Mouse (Mus musculus): ENCODE data around the gene Gm45015. TPM values are rescaled to one million over a fixed set of nuclear protein-coding genes. Genes with fewer than 3 reads are reported as not detected.

Gm45015 gene
- not detected for polyA plus RNA-seq (2014; fragmentation: Illumina TruSeq; extraction: RNeasy Lipid Tissue Mini Kit (QIAGEN cat#74804))

DNA sequence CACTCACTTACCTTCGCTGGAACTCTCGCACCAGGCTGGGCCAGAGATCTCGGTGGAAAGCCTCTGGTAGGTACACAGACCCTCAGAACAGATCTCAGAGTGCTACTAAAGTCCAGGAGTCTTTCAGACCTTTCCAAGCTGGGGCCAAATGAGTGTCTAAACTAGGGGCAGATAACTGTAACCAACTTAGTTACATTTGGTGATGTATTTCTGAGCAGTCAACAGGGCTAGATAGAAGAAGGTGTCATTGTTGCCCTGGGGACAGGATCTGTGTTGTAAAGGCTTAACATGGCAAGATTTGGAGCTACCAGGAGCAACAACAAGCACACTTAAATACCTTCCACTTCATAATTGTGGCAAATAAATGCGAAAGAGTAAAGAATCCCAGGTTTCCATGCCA is at the start of gene Gm45015:
Gm45015 (minus strand) TSS at position 101 of the 400 bp plus-strand sequence.

DNA sequence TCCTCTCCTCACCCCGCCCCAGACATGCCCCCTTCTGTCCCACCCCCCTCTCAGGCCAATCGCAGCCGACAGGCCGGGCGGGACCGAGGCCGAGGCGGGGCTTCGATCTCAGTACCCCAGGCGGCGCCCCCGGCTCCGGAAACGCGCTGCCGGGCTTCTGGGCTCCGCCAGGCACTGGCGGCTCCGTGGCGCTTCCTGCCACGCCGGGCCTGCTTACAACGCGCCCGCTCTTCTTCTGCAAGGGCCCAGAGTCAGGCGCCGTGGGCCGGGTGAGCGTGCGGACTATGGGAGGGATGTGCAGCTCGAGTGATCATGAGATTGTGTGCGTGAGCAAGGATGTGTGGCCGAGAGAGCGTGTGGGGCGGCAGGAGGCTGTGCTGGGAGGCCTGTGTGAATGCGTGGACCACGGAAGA is 5.8 kb upstream of the Gm45015 start, which contains the start of gene Zfp275:
Zfp275 (plus strand) TSS at position 139 of the 413 bp plus-strand sequence.

DNA sequence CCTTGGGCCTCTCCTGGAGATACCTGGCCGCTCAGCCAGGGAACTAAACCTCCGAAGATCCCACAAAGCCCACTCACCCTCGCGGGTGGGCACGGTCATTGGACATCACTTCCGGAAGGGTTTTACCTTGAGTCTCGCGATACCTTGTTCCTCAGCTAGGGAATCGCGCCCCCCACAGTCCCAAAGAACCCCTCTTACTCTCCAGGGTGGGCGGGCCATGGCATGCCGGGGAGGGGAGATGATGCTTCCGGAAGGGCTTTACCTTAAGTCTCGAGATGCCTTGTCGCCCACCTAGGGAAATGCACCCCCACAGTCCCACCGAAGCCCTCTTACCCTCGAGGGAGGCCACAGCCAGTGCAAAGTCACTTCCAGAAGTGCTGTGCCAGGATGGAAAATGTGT is 43.8 kb downstream of the Gm45015 start, which contains the start of the genes Xlr5a and Xlr5c:
Xlr5a (minus strand) TSS at position 101 of the 400 bp plus-strand sequence.
Xlr5c (minus strand) TSS at position 101 of the 400 bp plus-strand sequence.

Other genes with a start within 250 kb of the Gm45015 start
- gene Xlr3a, start 239.7 kb downstream of the Gm45015 start, polyA plus RNA-seq (2014; fragmentation: Illumina TruSeq; extraction: RNeasy Lipid Tissue Mini Kit (QIAGEN cat#74804)): 26.1 TPM
- not detected for gene Gm14685, start 219.8 kb downstream of the Gm45015 start, polyA plus RNA-seq (2014; fragmentation: Illumina TruSeq; extraction: RNeasy Lipid Tissue Mini Kit (QIAGEN cat#74804))
- gene Xlr5b, start 188.0 kb downstream of the Gm45015 start, polyA plus RNA-seq (2014; fragmentation: Illumina TruSeq; extraction: RNeasy Lipid Tissue Mini Kit (QIAGEN cat#74804)): 4.0 TPM
- not detected for gene DXBay18, start 187.4 kb downstream of the Gm45015 start, polyA plus RNA-seq (2014; fragmentation: Illumina TruSeq; extraction: RNeasy Lipid Tissue Mini Kit (QIAGEN cat#74804))
- not detected for gene Spin2d, start 159.9 kb downstream of the Gm45015 start, polyA plus RNA-seq (2014; fragmentation: Illumina TruSeq; extraction: RNeasy Lipid Tissue Mini Kit (QIAGEN cat#74804))
- gene Xlr3b, start 144.6 kb downstream of the Gm45015 start, polyA plus RNA-seq (2014; fragmentation: Illumina TruSeq; extraction: RNeasy Lipid Tissue Mini Kit (QIAGEN cat#74804)): 5.8 TPM
- 6.4 TPM for gene Xlr4b, start 122.5 kb downstream of the Gm45015 start, polyA plus RNA-seq (2014; fragmentation: Illumina TruSeq; extraction: RNeasy Lipid Tissue Mini Kit (QIAGEN cat#74804))
- 7.2 TPM for gene F8a, start 108.5 kb downstream of the Gm45015 start, polyA plus RNA-seq (2014; fragmentation: Illumina TruSeq; extraction: RNeasy Lipid Tissue Mini Kit (QIAGEN cat#74804))
- 9.4 TPM for gene Xlr4c, start 93.7 kb downstream of the Gm45015 start, polyA plus RNA-seq (2014; fragmentation: Illumina TruSeq; extraction: RNeasy Lipid Tissue Mini Kit (QIAGEN cat#74804))
- gene Xlr3c, start 71.5 kb downstream of the Gm45015 start, polyA plus RNA-seq (2014; fragmentation: Illumina TruSeq; extraction: RNeasy Lipid Tissue Mini Kit (QIAGEN cat#74804)): 2.1 TPM
- gene Xlr5a, start 43.9 kb downstream of the Gm45015 start, polyA plus RNA-seq (2014; fragmentation: Illumina TruSeq; extraction: RNeasy Lipid Tissue Mini Kit (QIAGEN cat#74804)): 0.88 TPM
- gene Xlr5c, start 43.9 kb downstream of the Gm45015 start, polyA plus RNA-seq (2014; fragmentation: Illumina TruSeq; extraction: RNeasy Lipid Tissue Mini Kit (QIAGEN cat#74804)): 0.83 TPM
- 68.9 TPM for gene Zfp275, start 5.8 kb upstream of the Gm45015 start, polyA plus RNA-seq (2014; fragmentation: Illumina TruSeq; extraction: RNeasy Lipid Tissue Mini Kit (QIAGEN cat#74804))
- not detected for gene Gm18336, start 61.9 kb upstream of the Gm45015 start, polyA plus RNA-seq (2014; fragmentation: Illumina TruSeq; extraction: RNeasy Lipid Tissue Mini Kit (QIAGEN cat#74804))
- gene Zfp92, start 74.3 kb upstream of the Gm45015 start, polyA plus RNA-seq (2014; fragmentation: Illumina TruSeq; extraction: RNeasy Lipid Tissue Mini Kit (QIAGEN cat#74804)): 0.37 TPM
- not detected for gene Trex2, start 98.5 kb upstream of the Gm45015 start, polyA plus RNA-seq (2014; fragmentation: Illumina TruSeq; extraction: RNeasy Lipid Tissue Mini Kit (QIAGEN cat#74804))
- 12.6 TPM for gene Haus7, start 122.2 kb upstream of the Gm45015 start, polyA plus RNA-seq (2014; fragmentation: Illumina TruSeq; extraction: RNeasy Lipid Tissue Mini Kit (QIAGEN cat#74804))
- gene Bgn, start 146.8 kb upstream of the Gm45015 start, polyA plus RNA-seq (2014; fragmentation: Illumina TruSeq; extraction: RNeasy Lipid Tissue Mini Kit (QIAGEN cat#74804)): 258 TPM
- gene Atp2b3, start 166.2 kb upstream of the Gm45015 start, polyA plus RNA-seq (2014; fragmentation: Illumina TruSeq; extraction: RNeasy Lipid Tissue Mini Kit (QIAGEN cat#74804)): 1.3 TPM

Measured in ovary, adult 10 weeks (tissue).